Mouse (Mus musculus) bone marrow, adult 2 months (tissue): Measurements from ENCODE around the gene Tbx2.

Source experiments
- CTCF ChIP-seq: fragments of 200-500 bp; IDR thresholded peaks from 2 replicates; pipeline ENCODE4 v1.5.1; 2011; ENCODE audit warnings: low read length, control low read depth; ENCODE audit not compliant: control insufficient read depth, insufficient read depth
- POLR2A ChIP-seq: fragments of 200-500 bp; IDR thresholded peaks from 2 replicates; pipeline ENCODE4 v1.6.1; 2011; ENCODE audit warnings: low read depth, mild to moderate bottlenecking, control low read depth, low read length, borderline replicate concordance; ENCODE audit not compliant: control insufficient read depth

DNA sequence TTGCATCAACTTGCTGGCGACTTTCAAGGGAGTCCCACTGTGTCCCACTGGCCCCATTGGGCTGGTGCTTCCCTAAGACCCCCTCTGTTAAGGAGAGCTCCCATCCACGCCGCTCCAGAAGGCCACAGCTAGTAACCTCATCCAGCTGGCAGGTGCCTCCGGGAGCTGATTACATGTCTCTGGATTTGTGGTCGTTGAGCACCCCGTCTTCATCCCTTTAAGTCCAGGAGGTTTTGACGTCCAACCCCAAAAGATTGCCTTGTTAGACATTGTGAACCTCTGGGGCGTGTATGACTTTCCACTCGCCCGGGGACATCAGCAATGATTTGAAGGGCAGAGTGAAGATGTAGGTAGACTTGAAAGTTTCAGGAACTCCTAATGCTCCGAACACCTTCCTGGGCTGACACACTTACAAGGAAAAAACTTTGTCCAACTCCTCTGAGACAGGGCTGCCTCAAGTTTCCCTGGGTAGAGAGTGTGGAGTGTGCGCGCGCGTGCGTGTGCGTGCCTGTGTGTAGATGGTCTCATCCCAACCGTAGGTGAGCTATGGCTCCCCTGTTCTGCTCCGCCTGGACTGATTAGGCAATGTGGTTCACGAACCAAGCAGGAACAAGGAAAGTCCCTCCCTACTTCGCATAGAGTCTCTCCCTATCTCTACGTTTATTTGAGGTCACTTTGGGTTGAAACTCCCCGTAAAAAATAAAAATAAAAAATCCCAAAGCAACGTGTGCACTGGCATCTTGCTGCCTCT, 10.4 kb downstream of the Tbx2 start:
- no peak for TF ChIP-seq CTCF
- TF ChIP-seq POLR2A, result no peak
